Mouse (Mus musculus) kidney, embryonic 14.5 days (tissue): ENCODE data around the gene C6. TPM values are rescaled to one million over a fixed set of nuclear protein-coding genes. Genes with fewer than 3 reads are reported as not detected.

Source experiments
- ATAC-seq: fragments of 200-750 bp; cut with Nextera tagmentation; 2 replicates; pipeline ENCODE4 v1.8.0; 2017; ENCODE audit warnings: moderate number of reproducible peaks, mild to moderate bottlenecking, moderate TSS enrichment, moderate library complexity; ENCODE audit not compliant: low FRiP score, low TSS enrichment
- H3K27ac ChIP-seq: fragments of 300-500 bp; sonication (generic); 2 replicates; pipeline ENCODE4 v1.5.1; 2014; ENCODE audit warnings: low read depth, mild to moderate bottlenecking, low read length, moderate library complexity, mixed read lengths
- H3K27me3 ChIP-seq: fragments of 300-500 bp; sonication (generic); 2 replicates; pipeline ENCODE4 v1.6.1; 2014; ENCODE audit warnings: mild to moderate bottlenecking, low read length; ENCODE audit not compliant: control insufficient read depth, insufficient read depth
- H3K36me3 ChIP-seq: fragments of 300-500 bp; sonication (generic); 2 replicates; pipeline ENCODE4 v1.6.1; 2014; ENCODE audit warnings: low read length, mixed read lengths; ENCODE audit not compliant: control insufficient read depth, insufficient read depth
- H3K4me1 ChIP-seq: fragments of 300-500 bp; sonication (generic); 2 replicates; pipeline ENCODE4 v1.6.1; 2014; ENCODE audit warnings: low read length, mixed read lengths; ENCODE audit not compliant: control insufficient read depth, insufficient read depth
- H3K4me2 ChIP-seq: fragments of 300-500 bp; sonication (generic); replicated peaks from 2 replicates; pipeline ENCODE4 v1.6.1; 2014; ENCODE audit warnings: low read depth, mild to moderate bottlenecking, low read length
- H3K4me3 ChIP-seq: fragments of 300-500 bp; sonication (generic); 2 replicates; pipeline ENCODE4 v1.5.1; 2014; ENCODE audit warnings: mild to moderate bottlenecking, low read length
- H3K9ac ChIP-seq: fragments of 300-500 bp; sonication (generic); 2 replicates; pipeline ENCODE4 v1.6.1; 2014; ENCODE audit warnings: low read depth, mild to moderate bottlenecking, low read length, moderate library complexity
- H3K9me3 ChIP-seq: fragments of 300-500 bp; sonication (generic); 2 replicates; pipeline ENCODE4 v1.6.1; 2016; ENCODE audit warnings: low read length; ENCODE audit not compliant: control insufficient read depth
- WGBS: fragments of 180-500 bp; shearing (Covaris S2); extraction: QIAGEN DNeasy Blood & Tissue Kit; methylation state at CpG from one replicate; pipeline ENCODE4 v1.1.7; 2014; 5-methylcytosine and 5-hydroxymethylcytosine counted together
- polyA plus RNA-seq: library from polyadenylated mRNA; unstranded; fragments of >200 nt; fragmentation: Nextera tagmentation; extraction: Ambion mirVana; gene quantifications from 2 replicates; pipeline ENCODE4 v1.2.1, GENCODE M21; 2014

Gene C6
- 0.09 TPM in 1 of 2 replicates, not detected in the other for polyA plus RNA-seq

GRCm38 (mm10) chr15:4726830-4727310, at the start of gene C6:
Gene C6, plus strand, starts transcription at chr15:4727175.
- H3K27me3 ChIP-seq: no peaks in the 10 kb centered on the region
- H3K4me1 ChIP-seq: no peaks in the 10 kb centered on the region
- 89% methylated on average over 9 of the region's 9 CpGs for WGBS

GRCm38 (mm10) chr15:4697604-4698003, 29.4 kb upstream of the C6 start:
- no peak overlapping the region for H3K9ac ChIP-seq
- peaks cover 6% of the 10 kb centered on the region; the same call in 1 of the 2 replicates for H3K9me3 ChIP-seq
- no peaks in the 10 kb centered on the region for H3K27me3 ChIP-seq
- H3K4me3 ChIP-seq: no peak overlapping the region
- no peak overlapping the region for H3K27ac ChIP-seq
- no peak for ATAC-seq
- no peak overlapping the region for H3K4me2 ChIP-seq
- H3K4me1 ChIP-seq: no peaks in the 10 kb centered on the region
- no peaks in the 10 kb centered on the region for H3K36me3 ChIP-seq
- 86% methylated on average over 4 of the region's 4 CpGs for WGBS

More at GRCm38 (mm10) chr15:4726830-4727310, at the start of gene C6:
- no peak for ATAC-seq
- Histone ChIP-seq H3K9ac (no peak within 1 kb of the TSS), H3K36me3 (no peaks in the 10 kb centered on the region), H3K9me3 (no peaks in the 10 kb centered on the region), H3K4me2 (no peak within 1 kb of the TSS), H3K27ac (no peak within 1 kb of the TSS), H3K4me3 (no peak within 1 kb of the TSS)

- H3K9ac ChIP-seq: no peak overlapping the region
- H3K4me2 ChIP-seq: no peak overlapping the region
- H3K4me1 ChIP-seq: no peaks in the 10 kb centered on the region
- no peaks in the 10 kb centered on the region for H3K9me3 ChIP-seq
- no peak overlapping the region for H3K4me3 ChIP-seq
- H3K27me3 ChIP-seq: no peaks in the 10 kb centered on the region
- H3K36me3 ChIP-seq: no peaks in the 10 kb centered on the region
- H3K27ac ChIP-seq: peak overlapping the region; percentile 30; the same call in 1 of the 2 replicates
- ATAC-seq: 0 out of 2 replicates have a peak, but pooled peaks have one; percentile 38
- 88% methylated on average over 1 of the region's 1 CpGs for WGBS
Measured at GRCm38 (mm10) chr15:4734150-4734549, 7.2 kb downstream of the C6 start.

GRCm38 (mm10) chr15:4734996-4735609, 8.1 kb downstream of the C6 start:
- Histone ChIP-seq H3K9ac (no peak overlapping the region), H3K9me3 (no peaks in the 10 kb centered on the region), H3K27ac (0 out of 2 replicates have a peak overlapping the region, but pooled peaks have one; percentile 9), H3K4me3 (no peak overlapping the region), H3K36me3 (no peaks in the 10 kb centered on the region), H3K4me1 (no peaks in the 10 kb centered on the region), H3K4me2 (no peak overlapping the region), H3K27me3 (no peaks in the 10 kb centered on the region)
- 42% methylated on average over 2 of the region's 2 CpGs for WGBS
- peak; percentile 85; the same call in 1 of the 2 replicates for ATAC-seq

- WGBS: 87% methylated on average over 3 of the region's 3 CpGs
- Histone ChIP-seq H3K27me3 (no peaks in the 10 kb centered on the region), H3K4me3 (no peak overlapping the region), H3K27ac (no peak overlapping the region), H3K4me1 (no peaks in the 10 kb centered on the region), H3K4me2 (no peak overlapping the region), H3K9me3 (no peaks in the 10 kb centered on the region), H3K36me3 (no peaks in the 10 kb centered on the region), H3K9ac (no peak overlapping the region)
- no peak for ATAC-seq
Measured at GRCm38 (mm10) chr15:4747656-4748055, 20.7 kb downstream of the C6 start.

- H3K4me2 ChIP-seq: no peak overlapping the region
- ATAC-seq: 0 out of 2 replicates have a peak, but pooled peaks have one; percentile 60
- H3K27ac ChIP-seq: no peak overlapping the region
Measured at GRCm38 (mm10) chr15:4790378-4790777, 63.4 kb downstream of the C6 start.

GRCm38 (mm10) chr15:4796861-4797260, 69.9 kb downstream of the C6 start:
- no peak overlapping the region for H3K4me2 ChIP-seq
- no peak overlapping the region for H3K4me3 ChIP-seq
- H3K36me3 ChIP-seq: no peaks in the 10 kb centered on the region
- ATAC-seq: no peak
- no peaks in the 10 kb centered on the region for H3K27me3 ChIP-seq
- 64% methylated on average over 4 of the region's 4 CpGs for WGBS
- no peak overlapping the region for H3K27ac ChIP-seq
- H3K9ac ChIP-seq: no peak overlapping the region
- no peaks in the 10 kb centered on the region for H3K4me1 ChIP-seq
- H3K9me3 ChIP-seq: no peaks in the 10 kb centered on the region

More at GRCm38 (mm10) chr15:4790378-4790777, 63.4 kb downstream of the C6 start:
- 14% methylated on average over 3 of the region's 3 CpGs for WGBS
- no peak overlapping the region for H3K9ac ChIP-seq
- H3K4me1 ChIP-seq: no peaks in the 10 kb centered on the region
- H3K27me3 ChIP-seq: no peaks in the 10 kb centered on the region
- no peak overlapping the region for H3K4me3 ChIP-seq
- H3K36me3 ChIP-seq: no peaks in the 10 kb centered on the region
- H3K9me3 ChIP-seq: no peaks in the 10 kb centered on the region

- H3K4me2 ChIP-seq: no peak overlapping the region
- 72% methylated on average over 2 of the region's 2 CpGs for WGBS
- H3K4me3 ChIP-seq: no peak overlapping the region
- H3K4me1 ChIP-seq: no peaks in the 10 kb centered on the region
- no peaks in the 10 kb centered on the region for H3K27me3 ChIP-seq
- ATAC-seq: no peak
- H3K36me3 ChIP-seq: no peaks in the 10 kb centered on the region
- no peak overlapping the region for H3K27ac ChIP-seq
- no peaks in the 10 kb centered on the region for H3K9me3 ChIP-seq
- no peak overlapping the region for H3K9ac ChIP-seq
Measured at GRCm38 (mm10) chr15:4804256-4804655, 77.3 kb downstream of the C6 start.

- Histone ChIP-seq H3K4me3 (no peak overlapping the region), H3K36me3 (no peaks in the 10 kb centered on the region), H3K4me2 (no peak overlapping the region), H3K4me1 (no peaks in the 10 kb centered on the region), H3K9me3 (no peaks in the 10 kb centered on the region), H3K27me3 (no peaks in the 10 kb centered on the region), H3K27ac (no peak overlapping the region), H3K9ac (no peak overlapping the region)
- no peak for ATAC-seq
- 92% methylated on average over 5 of the region's 5 CpGs for WGBS
Measured at GRCm38 (mm10) chr15:4808131-4808530, 81.2 kb downstream of the C6 start.
